Mouse (Mus musculus) C2C12 (cell line): ENCODE measurements around the gene Morc3.

Source experiments
- CEBPB ChIP-seq: IDR thresholded peaks from one replicate; pipeline ENCODE4 v1.6.1; 2011; ENCODE audit warnings: low read depth, mild to moderate bottlenecking, control low read depth, moderate library complexity
- CTCF ChIP-seq: IDR thresholded peaks from one replicate; pipeline ENCODE4 v1.5.1; 2011; ENCODE audit not compliant: control insufficient read depth, insufficient read depth, insufficient read length
- MAX ChIP-seq: IDR thresholded peaks from one replicate; pipeline ENCODE4 v1.6.1; 2011; ENCODE audit warnings: mild to moderate bottlenecking, control low read depth

- TF ChIP-seq CTCF (no peak), MAX (no peak), CEBPB (no peak)
These were observed 36.5 kb upstream of the Morc3 start for GRCm38 (mm10) chr16:93795391-93795790.
